In genomic region chr17:87044364-87044763, GRCm38 (mm10) we compare ENCODE assay signal across 8 mouse cellular contexts. TPM values are rescaled to one million over a fixed set of nuclear protein-coding genes. Genes with fewer than 3 reads are reported as not detected.
A peak's percentile ranks its signal among the peaks of the same experiment; 100 is the strongest.
DNase-seq lines count a peak whose midpoint lies in the region; ATAC-seq and TF ChIP-seq lines count a peak whose summit lies in the region.

No protein-coding gene starts in this region.

- H3K9me3 ChIP-seq in intestine, postnatal 0 days (ENCODE audit: control insufficient read depth), result no peaks in the 10 kb centered on the region
- H3K9me3 ChIP-seq in midbrain, embryonic 11.5 days (ENCODE audit: control insufficient read depth, low read length), result no peaks in the 10 kb centered on the region

- no peaks in the 10 kb centered on the region for H3K36me3 ChIP-seq in intestine, postnatal 0 days (ENCODE audit: control insufficient read depth, insufficient read depth)
- H3K36me3 ChIP-seq in midbrain, embryonic 11.5 days (ENCODE audit: control insufficient read depth, insufficient read depth, low read length), result no peaks in the 10 kb centered on the region

- intact Hi-C loops in left cerebral cortex, postnatal 36 days (cut with DNase I), result loop anchor here (1.0 to 10.0 kb wide), 5 partner anchors 84 to 530 kb away; no protein-coding TSS in a partner anchor

- peak; percentile 60 for ATAC-seq in intestine, postnatal 0 days
- ATAC-seq in midbrain, embryonic 11.5 days (ENCODE audit: low FRiP score), result peak; percentile 67; the same call in 1 of the 2 replicates

- H3K9ac ChIP-seq in intestine, postnatal 0 days (ENCODE audit: low read depth, low read length), result no peak overlapping the region
- H3K9ac ChIP-seq in midbrain, embryonic 11.5 days (ENCODE audit: low read length), result no peak overlapping the region

- no peak overlapping the region for H3K4me3 ChIP-seq in intestine, postnatal 0 days (ENCODE audit: low read depth, low read length)
- no peak overlapping the region for H3K4me3 ChIP-seq in midbrain, embryonic 11.5 days (ENCODE audit: low read depth, low read length)

- WGBS in intestine, postnatal 0 days, result under 1% methylated on average over 15 of the region's 15 CpGs
- 3% methylated on average over 15 of the region's 15 CpGs for WGBS in midbrain, embryonic 11.5 days

- TF ChIP-seq CTCF in intestine, postnatal 0 days (IDR thresholded peaks at IDR 0.05; ENCODE audit: low read depth), result peak; percentile 100

- no peak overlapping the region for H3K27ac ChIP-seq in intestine, postnatal 0 days (ENCODE audit: low read depth, low read length)
- H3K27ac ChIP-seq in midbrain, embryonic 11.5 days (ENCODE audit: low read depth, low read length), result no peak overlapping the region

- no peak overlapping the region for H3K4me2 ChIP-seq in intestine, postnatal 0 days (replicated peaks; ENCODE audit: low read depth)
- no peak overlapping the region for H3K4me2 ChIP-seq in midbrain, embryonic 11.5 days

- DNase-seq in adrenal gland, adult 18-20 months (ENCODE audit: low spot score in 2 of 2), result peak; percentile 86 to 92
- peak; percentile 97 for DNase-seq in embryo, embryonic 10.5 days (ENCODE audit: low spot score)
- DNase-seq in gastrocnemius, postnatal 25 days, result peak; percentile 74
- peak; percentile 81 to 87 for DNase-seq in left cerebral cortex, postnatal 36 days (ENCODE audit: low spot score in 2 of 2)
- DNase-seq in midbrain, embryonic 11.5 days (ENCODE audit: low spot score, missing footprints), result peak; percentile 99
- DNase-seq in right cerebral cortex, postnatal 4 days, result peak; percentile 99
- DNase-seq in yolk sac, embryonic 10.5 days (ENCODE audit: low spot score), result peak; percentile 71

- no peaks in the 10 kb centered on the region for H3K4me1 ChIP-seq in intestine, postnatal 0 days (replicated peaks; ENCODE audit: control insufficient read depth, insufficient read depth, low read length)
- no peaks in the 10 kb centered on the region for H3K4me1 ChIP-seq in midbrain, embryonic 11.5 days (ENCODE audit: control insufficient read depth, insufficient read depth, low read length)

- H3K27me3 ChIP-seq in intestine, postnatal 0 days (replicated peaks; ENCODE audit: control insufficient read depth, insufficient read depth, low read length), result no peaks in the 10 kb centered on the region
- no peaks in the 10 kb centered on the region for H3K27me3 ChIP-seq in midbrain, embryonic 11.5 days (ENCODE audit: control insufficient read depth, insufficient read depth, low read length)

RNA-seq across cellular contexts. Expression of gene Cript, which starts 19.0 kb away (rescaled TPM):
- 10 to 100 TPM; 67.8 to 69.8 TPM for total RNA-seq in adrenal gland, adult 18-20 months (2021)
- 10 to 100 TPM; 38.5 to 41.4 TPM for total RNA-seq in gastrocnemius, postnatal 25 days (2021)
- polyA plus RNA-seq in intestine, postnatal 0 days (2015; fragmentation: Nextera tagmentation; extraction: Ambion mirVana), result 192 and 200 TPM in 2 replicates
- total RNA-seq in left cerebral cortex, postnatal 36 days (2021), result 10 to 100 TPM; 61.2 to 66.2 TPM
- 211 and 229 TPM in 2 replicates for polyA plus RNA-seq in midbrain, embryonic 11.5 days (2014; fragmentation: Nextera tagmentation; extraction: Ambion mirVana)

RNA-seq across cellular contexts. Expression of gene Pigf, which starts 19.2 kb away (rescaled TPM):
- 10 to 100 TPM; 14.1 to 14.9 TPM for total RNA-seq in adrenal gland, adult 18-20 months (2021)
- 1 to 10 TPM; 1.6 to 1.8 TPM for total RNA-seq in gastrocnemius, postnatal 25 days (2021)
- polyA plus RNA-seq in intestine, postnatal 0 days (2015; fragmentation: Nextera tagmentation; extraction: Ambion mirVana), result 42.6 and 43.8 TPM in 2 replicates
- 10 to 100 TPM; 15.0 to 18.1 TPM for total RNA-seq in left cerebral cortex, postnatal 36 days (2021)
- 48.5 and 50.2 TPM in 2 replicates for polyA plus RNA-seq in midbrain, embryonic 11.5 days (2014; fragmentation: Nextera tagmentation; extraction: Ambion mirVana)

Comparison
In these comparisons a context has a peak if more than half of its experiments do, and no peak if none do; other contexts are left out.
1. RNA of gene Pigf, which starts 19.2 kb away (total RNA-seq): 15.0 to 18.1 TPM in left cerebral cortex, postnatal 36 days and 14.1 to 14.9 TPM in adrenal gland, adult 18-20 months; 1.6 to 1.8 TPM in gastrocnemius, postnatal 25 days; every median in the first group is over 4 times any median in the second.
2. Peak in every context shown above with its lines, with median percentiles within 50 percentile points of each other: DNase-seq.